Mouse (Mus musculus) layer of hippocampus, adult 2 months (tissue): Measurements from ENCODE around the gene 4930558K02Rik. TPM values are rescaled to one million over a fixed set of nuclear protein-coding genes. Genes with fewer than 3 reads are reported as not detected.

ENCODE experiments used
- DNase-seq, 2 experiments: peaks; one replicate each; pipeline ENCODE4 v3.0.0; 2022; ENCODE audit warnings: low spot score in 2 of 2
- H3K27ac ChIP-seq: fragments of 200-600 bp; 2 replicates; pipeline ENCODE4 v1.8.1; 2022
- H3K4me3 ChIP-seq: fragments of 200-600 bp; 2 replicates; pipeline ENCODE4 v1.8.1; 2022; ENCODE audit warnings: mild to moderate bottlenecking
- CTCF ChIP-seq: fragments of 200-600 bp; conservative IDR thresholded peaks from 2 replicates; pipeline ENCODE4 v1.8.1; 2022; ENCODE audit warnings: antibody characterized with exemption, mild to moderate bottlenecking, moderate library complexity
- total RNA-seq, 2 experiments: library from RNA; stranded (reverse); gene quantifications; 2 replicates each; pipeline ENCODE4 v1.2.3; 2021

Gene 4930558K02Rik
- total RNA-seq, 2 experiments from 2014 or later = not detected

GRCm38 (mm10) chr1:161920475-161921454, 58.7 kb downstream of the 4930558K02Rik start:
- TF ChIP-seq CTCF = no peak
- no peak overlapping the region for H3K4me3 ChIP-seq
- H3K27ac ChIP-seq = no peak overlapping the region
- DNase-seq = no peak

GRCm38 (mm10) chr1:161919594-161919993, 59.8 kb downstream of the 4930558K02Rik start:
- Histone ChIP-seq H3K27ac (no peak overlapping the region), H3K4me3 (no peak overlapping the region)
- no peak for TF ChIP-seq CTCF
- DNase-seq = no peak

GRCm38 (mm10) chr1:161918682-161919372, 60.6 kb downstream of the 4930558K02Rik start:
- no peak for TF ChIP-seq CTCF
- Histone ChIP-seq H3K4me3 (no peak overlapping the region), H3K27ac (no peak overlapping the region)
- DNase-seq = no peak

GRCm38 (mm10) chr1:161917940-161918484, 61.4 kb downstream of the 4930558K02Rik start:
- no peak for TF ChIP-seq CTCF
- Histone ChIP-seq H3K4me3 (no peak overlapping the region), H3K27ac (no peak overlapping the region)
- no peak for DNase-seq

- no peak for DNase-seq
- H3K4me3 ChIP-seq = no peak overlapping the region
- H3K27ac ChIP-seq = no peak overlapping the region
These were observed 63.4 kb downstream of the 4930558K02Rik start for GRCm38 (mm10) chr1:161916036-161916435.

GRCm38 (mm10) chr1:161913648-161913984, 65.8 kb downstream of the 4930558K02Rik start:
- H3K4me3 ChIP-seq = no peak overlapping the region
- no peak for TF ChIP-seq CTCF
- no peak overlapping the region for H3K27ac ChIP-seq
- DNase-seq = no peak

More at GRCm38 (mm10) chr1:161916036-161916435, 63.4 kb downstream of the 4930558K02Rik start:
- TF ChIP-seq CTCF = no peak

GRCm38 (mm10) chr1:161912940-161913647, 66.3 kb downstream of the 4930558K02Rik start:
- DNase-seq = no peak
- TF ChIP-seq CTCF = no peak
- Histone ChIP-seq H3K4me3 (no peak overlapping the region), H3K27ac (no peak overlapping the region)

- no peak for DNase-seq
- TF ChIP-seq CTCF = no peak
- Histone ChIP-seq H3K4me3 (no peak overlapping the region), H3K27ac (no peak overlapping the region)
These were observed 70.4 kb downstream of the 4930558K02Rik start for GRCm38 (mm10) chr1:161909074-161909473.

GRCm38 (mm10) chr1:161907795-161908457, 71.5 kb downstream of the 4930558K02Rik start:
- DNase-seq = no peak
- no peak for TF ChIP-seq CTCF
- Histone ChIP-seq H3K27ac (no peak overlapping the region), H3K4me3 (no peak overlapping the region)

- TF ChIP-seq CTCF = no peak
- no peak for DNase-seq
- Histone ChIP-seq H3K4me3 (no peak overlapping the region), H3K27ac (no peak overlapping the region)
These were observed 72.3 kb downstream of the 4930558K02Rik start for GRCm38 (mm10) chr1:161907111-161907510.

- TF ChIP-seq CTCF = no peak
- H3K4me3 ChIP-seq = no peak overlapping the region
- DNase-seq = no peak
- H3K27ac ChIP-seq = no peak overlapping the region
These were observed 76.6 kb downstream of the 4930558K02Rik start for GRCm38 (mm10) chr1:161902692-161903452.
